Mouse (Mus musculus) intestine, postnatal 0 days (tissue): ENCODE data around the gene Loxl1. TPM values are rescaled to one million over a fixed set of nuclear protein-coding genes. Genes with fewer than 3 reads are reported as not detected.

Experiments used
- ATAC-seq: fragments of 200-750 bp; cut with Nextera tagmentation; 2 replicates; pipeline ENCODE4 v1.8.0; 2017; ENCODE audit warnings: mild to moderate bottlenecking, moderate TSS enrichment, moderate library complexity
- H3K27ac ChIP-seq: fragments of 300-500 bp; sonication (generic); 2 replicates; pipeline ENCODE4 v1.5.1; 2014; ENCODE audit warnings: mild to moderate bottlenecking, low read depth, low read length, moderate library complexity
- H3K27me3 ChIP-seq: fragments of 300-500 bp; sonication (generic); replicated peaks from 2 replicates; pipeline ENCODE4 v1.6.1; 2014; ENCODE audit warnings: low read length, mixed read lengths; ENCODE audit not compliant: control insufficient read depth, insufficient read depth
- H3K36me3 ChIP-seq: fragments of 300-500 bp; sonication (generic); 2 replicates; pipeline ENCODE4 v1.6.1; 2014; ENCODE audit warnings: mild to moderate bottlenecking, moderate library complexity; ENCODE audit not compliant: control insufficient read depth, insufficient read depth
- H3K4me1 ChIP-seq: fragments of 300-500 bp; sonication (generic); replicated peaks from 2 replicates; pipeline ENCODE4 v1.6.1; 2014; ENCODE audit warnings: antibody characterized with exemption, low read length, mixed read lengths; ENCODE audit not compliant: control insufficient read depth, insufficient read depth
- H3K4me2 ChIP-seq: fragments of 300-500 bp; sonication (generic); replicated peaks from 2 replicates; pipeline ENCODE4 v1.6.1; 2014; ENCODE audit warnings: low read depth, mild to moderate bottlenecking, moderate library complexity
- H3K4me3 ChIP-seq: fragments of 300-500 bp; sonication (generic); 2 replicates; pipeline ENCODE4 v1.5.1; 2014; ENCODE audit warnings: low read depth, low read length
- H3K9ac ChIP-seq: fragments of 300-500 bp; sonication (generic); 2 replicates; pipeline ENCODE4 v1.6.1; 2014; ENCODE audit warnings: mild to moderate bottlenecking, low read depth, low read length
- H3K9me3 ChIP-seq: fragments of 300-500 bp; sonication (generic); 2 replicates; pipeline ENCODE4 v1.6.1; 2016; ENCODE audit warnings: mixed run types; ENCODE audit not compliant: control insufficient read depth
- CTCF ChIP-seq: sonication (generic); IDR thresholded peaks from 2 replicates; pipeline ENCODE4 v1.5.1; 2016; ENCODE audit warnings: low read depth, mild to moderate bottlenecking, control low read depth, antibody characterized with exemption, moderate library complexity
- WGBS: fragments of 180-500 bp; shearing (Covaris S2); extraction: QIAGEN DNeasy Blood & Tissue Kit; methylation state at CpG from one replicate; pipeline ENCODE4 v1.1.7; 2014; 5-methylcytosine and 5-hydroxymethylcytosine counted together
- polyA plus RNA-seq: library from polyadenylated mRNA; unstranded; fragments of >200 nt; fragmentation: Nextera tagmentation; extraction: Ambion mirVana; gene quantifications from 2 replicates; pipeline ENCODE4 v1.2.1, GENCODE M21; 2015

Loxl1 gene
- polyA plus RNA-seq, 1 experiment from 2014 or later = 21.6 TPM

DNA sequence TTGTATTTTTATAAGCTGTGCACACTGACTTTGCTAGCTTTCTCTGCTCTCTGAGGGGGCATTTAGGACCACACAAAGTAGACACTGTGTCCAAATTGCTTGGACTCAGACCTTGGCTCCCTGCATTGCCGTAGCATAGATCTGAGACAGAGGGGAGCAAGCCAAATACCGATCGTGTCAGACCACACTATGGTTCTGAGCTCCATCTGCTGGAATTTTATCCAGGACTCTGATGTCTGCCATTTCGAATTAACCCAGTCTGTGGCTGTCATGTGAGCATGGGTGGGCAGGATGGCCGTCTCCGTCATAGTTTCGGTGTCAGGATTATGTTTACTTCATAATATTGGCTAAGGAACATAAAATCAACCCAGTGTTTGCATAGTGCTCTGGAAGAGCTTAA is 29.6 kb downstream of the Loxl1 start:
- WGBS = 47% methylated on average over 7 of the region's 7 CpGs
- Histone ChIP-seq H3K9ac (no peak overlapping the region), H3K36me3 (peaks cover 4% of the 10 kb centered on the region; the same call in 1 of the 2 replicates), H3K4me3 (no peak overlapping the region), H3K27me3 (no peaks in the 10 kb centered on the region), H3K4me1 (no peaks in the 10 kb centered on the region), H3K4me2 (no peak overlapping the region), H3K9me3 (no peaks in the 10 kb centered on the region), H3K27ac (no peak overlapping the region)
- TF ChIP-seq CTCF = no peak
- ATAC-seq = no peak

- Histone ChIP-seq H3K4me3 (no peak overlapping the region), H3K9ac (no peak overlapping the region), H3K36me3 (no peaks in the 10 kb centered on the region), H3K4me2 (no peak overlapping the region), H3K9me3 (no peaks in the 10 kb centered on the region), H3K27ac (no peak overlapping the region), H3K27me3 (no peaks in the 10 kb centered on the region), H3K4me1 (no peaks in the 10 kb centered on the region)
- ATAC-seq = no peak
- 59% methylated on average over 3 of the region's 3 CpGs for WGBS
- peak; percentile 74 for TF ChIP-seq CTCF
Measured at GRCm38 (mm10) chr9:58281597-58281996, 31.4 kb downstream of the Loxl1 start.

- H3K36me3 ChIP-seq = no peaks in the 10 kb centered on the region
- WGBS = 35% methylated on average over 9 of the region's 9 CpGs
- ATAC-seq = peak; percentile 77
- H3K27ac ChIP-seq = no peak overlapping the region; the same call in 1 of the 2 replicates
- no peak overlapping the region for H3K4me2 ChIP-seq
- peaks cover 3% of the 10 kb centered on the region; the same call in 1 of the 2 replicates for H3K4me1 ChIP-seq
- peak; percentile 92 for TF ChIP-seq CTCF
- H3K9me3 ChIP-seq = no peaks in the 10 kb centered on the region
- H3K27me3 ChIP-seq = no peaks in the 10 kb centered on the region
- H3K4me3 ChIP-seq = no peak overlapping the region
- no peak overlapping the region for H3K9ac ChIP-seq
Measured at GRCm38 (mm10) chr9:58280259-58281109, 32.5 kb downstream of the Loxl1 start.

- WGBS = 47% methylated on average over 5 of the region's 5 CpGs
Measured at GRCm38 (mm10) chr9:58279780-58280179, 33.2 kb downstream of the Loxl1 start.

GRCm38 (mm10) chr9:58278821-58279723 is 33.9 kb downstream of the Loxl1 start:
- no peak for TF ChIP-seq CTCF
- Histone ChIP-seq H3K36me3 (no peaks in the 10 kb centered on the region), H3K4me2 (no peak overlapping the region), H3K27me3 (no peaks in the 10 kb centered on the region), H3K27ac (no peak overlapping the region), H3K4me3 (no peak overlapping the region), H3K4me1 (peaks cover 4% of the 10 kb centered on the region; the same call in 1 of the 2 replicates), H3K9ac (no peak overlapping the region), H3K9me3 (no peaks in the 10 kb centered on the region)
- 73% methylated on average over 4 of the region's 4 CpGs for WGBS
- ATAC-seq = no peak

More at GRCm38 (mm10) chr9:58279780-58280179, 33.2 kb downstream of the Loxl1 start:
- Histone ChIP-seq H3K27ac (no peak overlapping the region; the same call in 1 of the 2 replicates), H3K9ac (no peak overlapping the region), H3K36me3 (no peaks in the 10 kb centered on the region), H3K9me3 (no peaks in the 10 kb centered on the region), H3K4me3 (no peak overlapping the region), H3K4me1 (peaks cover 4% of the 10 kb centered on the region; the same call in 1 of the 2 replicates), H3K27me3 (no peaks in the 10 kb centered on the region), H3K4me2 (no peak overlapping the region)
- no peak for TF ChIP-seq CTCF
- peak; percentile 73 for ATAC-seq

DNA sequence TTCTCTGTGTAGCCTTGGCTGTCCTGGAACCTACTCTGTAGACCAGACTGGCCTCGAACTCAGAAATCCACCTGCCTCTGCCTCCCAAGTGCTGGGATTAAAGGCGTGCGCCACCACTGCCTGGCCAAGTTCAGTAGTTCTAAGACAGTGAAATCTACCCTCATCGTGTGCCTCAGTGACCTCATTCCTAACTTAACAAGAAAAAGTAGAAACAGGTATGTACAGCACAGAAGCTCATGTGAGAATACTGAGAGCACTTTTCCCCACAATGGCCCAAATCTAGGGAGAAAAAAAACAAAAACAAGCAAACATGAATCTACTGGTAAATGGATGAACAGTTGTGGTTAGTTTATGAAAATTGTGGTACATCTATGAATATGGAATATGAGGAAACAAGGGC is 34.7 kb downstream of the Loxl1 start:
- no peak overlapping the region for H3K4me3 ChIP-seq
- no peak for TF ChIP-seq CTCF
- WGBS = 96% methylated on average over 4 of the region's 4 CpGs

More for the DNA sequence above, 34.7 kb downstream of the Loxl1 start:
- H3K27ac ChIP-seq = no peak overlapping the region
- H3K4me2 ChIP-seq = no peak overlapping the region
- no peaks in the 10 kb centered on the region for H3K27me3 ChIP-seq
- ATAC-seq = no peak
- no peaks in the 10 kb centered on the region for H3K9me3 ChIP-seq
- H3K9ac ChIP-seq = no peak overlapping the region
- H3K36me3 ChIP-seq = no peaks in the 10 kb centered on the region
- H3K4me1 ChIP-seq = peaks cover 4% of the 10 kb centered on the region; the same call in 1 of the 2 replicates
